Mouse (Mus musculus): ENCODE results near the gene Fcgr4. TPM values are rescaled to one million over a fixed set of nuclear protein-coding genes. Genes with fewer than 3 reads are reported as not detected.

Fcgr4 gene
- polyA plus RNA-seq, 1 experiment from 2014 or later, result 1.7 TPM

DNA sequence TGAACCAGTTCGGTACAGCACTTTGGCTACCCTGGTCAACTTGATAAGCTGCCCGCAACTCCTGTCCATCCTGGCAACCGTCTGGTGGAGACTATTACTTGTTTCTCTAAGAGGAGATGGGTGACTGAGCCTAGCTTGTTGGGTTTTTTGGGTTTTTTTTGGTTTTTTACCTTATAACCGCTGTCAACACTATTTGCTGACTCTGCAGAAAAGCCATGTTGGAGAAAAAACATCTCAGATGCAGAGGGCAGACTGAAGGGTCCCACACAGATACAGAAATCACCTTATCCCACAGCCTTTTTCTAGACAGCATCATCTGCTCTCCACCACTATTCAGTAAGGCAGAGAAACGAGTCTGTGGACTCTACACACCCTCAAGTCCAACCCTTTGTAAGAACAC lies 32.9 kb upstream of the Fcgr4 start:
- Histone ChIP-seq H3K4me2 (no peak overlapping the region), H3K4me3 (replicated peaks) (no peak overlapping the region), H3K27me3 (replicated peaks) (no peaks in the 10 kb centered on the region), H3K9ac (no peak overlapping the region), H3K9me3 (no peaks in the 10 kb centered on the region), H3K4me1 (no peaks in the 10 kb centered on the region), H3K27ac (no peak overlapping the region), H3K36me3 (no peaks in the 10 kb centered on the region)
- no peak for ATAC-seq (ENCODE audit: insufficient read depth, low FRiP score, low read depth)
- 87% methylated on average over 5 of the region's 5 CpGs for WGBS

- Histone ChIP-seq H3K9ac (no peak overlapping the region), H3K27me3 (replicated peaks) (no peaks in the 10 kb centered on the region), H3K4me2 (no peak overlapping the region), H3K27ac (no peak overlapping the region), H3K9me3 (no peaks in the 10 kb centered on the region), H3K4me1 (no peaks in the 10 kb centered on the region), H3K4me3 (replicated peaks) (no peak overlapping the region), H3K36me3 (no peaks in the 10 kb centered on the region)
- WGBS, result 69% methylated on average over 9 of the region's 9 CpGs
- no peak for ATAC-seq (ENCODE audit: insufficient read depth, low FRiP score, low read depth)
Observed at GRCm38 (mm10) chr1:170989656-170990055, 29.1 kb upstream of the Fcgr4 start.

DNA sequence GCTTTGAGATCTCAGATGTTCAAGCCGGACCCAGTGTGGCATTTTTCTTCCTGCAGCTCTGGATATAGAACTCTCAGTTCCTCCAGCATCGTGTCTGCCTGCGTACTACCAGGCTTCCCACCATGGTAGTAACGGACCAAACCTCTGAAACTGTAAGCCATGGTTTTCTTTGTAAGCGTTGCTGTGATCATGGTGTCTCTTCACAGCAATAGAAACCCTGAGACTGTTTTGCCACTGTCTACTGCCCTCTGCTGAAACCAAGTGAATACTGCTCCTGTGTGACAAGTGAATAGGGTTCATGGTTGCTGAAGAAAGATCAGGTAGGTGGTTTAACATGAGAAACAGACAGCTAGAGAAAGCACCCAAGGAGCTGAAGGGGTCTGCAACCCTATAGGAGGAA lies 26.2 kb upstream of the Fcgr4 start:
- Histone ChIP-seq H3K4me1 (no peaks in the 10 kb centered on the region), H3K27me3 (replicated peaks) (no peaks in the 10 kb centered on the region), H3K9me3 (no peaks in the 10 kb centered on the region), H3K9ac (no peak overlapping the region), H3K4me2 (no peak overlapping the region), H3K27ac (no peak overlapping the region), H3K36me3 (no peaks in the 10 kb centered on the region), H3K4me3 (replicated peaks) (no peak overlapping the region)
- ATAC-seq (ENCODE audit: insufficient read depth, low FRiP score, low read depth), result no peak
- WGBS, result 62% methylated on average over 5 of the region's 5 CpGs

- H3K4me1 ChIP-seq, result no peaks in the 10 kb centered on the region
- H3K27me3 ChIP-seq (replicated peaks), result no peaks in the 10 kb centered on the region
- H3K9ac ChIP-seq, result no peak overlapping the region
- no peak overlapping the region for H3K4me2 ChIP-seq
- no peaks in the 10 kb centered on the region for H3K9me3 ChIP-seq
- H3K4me3 ChIP-seq (replicated peaks), result no peak overlapping the region
- H3K36me3 ChIP-seq, result no peaks in the 10 kb centered on the region
- H3K27ac ChIP-seq, result no peak overlapping the region
- ATAC-seq (ENCODE audit: insufficient read depth, low FRiP score, low read depth), result no peak
- WGBS, result 81% methylated on average over 3 of the region's 3 CpGs
Observed at GRCm38 (mm10) chr1:170996034-170996433, 22.7 kb upstream of the Fcgr4 start.

- 41% methylated on average over 3 of the region's 3 CpGs for WGBS
- no peak overlapping the region for H3K9ac ChIP-seq
- no peak overlapping the region for H3K4me3 ChIP-seq (replicated peaks)
- H3K4me2 ChIP-seq, result no peak overlapping the region
- no peak for ATAC-seq (ENCODE audit: insufficient read depth, low FRiP score, low read depth)
- H3K36me3 ChIP-seq, result no peaks in the 10 kb centered on the region
- H3K27me3 ChIP-seq (replicated peaks), result no peaks in the 10 kb centered on the region
- no peaks in the 10 kb centered on the region for H3K9me3 ChIP-seq
- no peaks in the 10 kb centered on the region for H3K4me1 ChIP-seq
- no peak overlapping the region for H3K27ac ChIP-seq
Observed at GRCm38 (mm10) chr1:170996753-170997152, 22.0 kb upstream of the Fcgr4 start.

DNA sequence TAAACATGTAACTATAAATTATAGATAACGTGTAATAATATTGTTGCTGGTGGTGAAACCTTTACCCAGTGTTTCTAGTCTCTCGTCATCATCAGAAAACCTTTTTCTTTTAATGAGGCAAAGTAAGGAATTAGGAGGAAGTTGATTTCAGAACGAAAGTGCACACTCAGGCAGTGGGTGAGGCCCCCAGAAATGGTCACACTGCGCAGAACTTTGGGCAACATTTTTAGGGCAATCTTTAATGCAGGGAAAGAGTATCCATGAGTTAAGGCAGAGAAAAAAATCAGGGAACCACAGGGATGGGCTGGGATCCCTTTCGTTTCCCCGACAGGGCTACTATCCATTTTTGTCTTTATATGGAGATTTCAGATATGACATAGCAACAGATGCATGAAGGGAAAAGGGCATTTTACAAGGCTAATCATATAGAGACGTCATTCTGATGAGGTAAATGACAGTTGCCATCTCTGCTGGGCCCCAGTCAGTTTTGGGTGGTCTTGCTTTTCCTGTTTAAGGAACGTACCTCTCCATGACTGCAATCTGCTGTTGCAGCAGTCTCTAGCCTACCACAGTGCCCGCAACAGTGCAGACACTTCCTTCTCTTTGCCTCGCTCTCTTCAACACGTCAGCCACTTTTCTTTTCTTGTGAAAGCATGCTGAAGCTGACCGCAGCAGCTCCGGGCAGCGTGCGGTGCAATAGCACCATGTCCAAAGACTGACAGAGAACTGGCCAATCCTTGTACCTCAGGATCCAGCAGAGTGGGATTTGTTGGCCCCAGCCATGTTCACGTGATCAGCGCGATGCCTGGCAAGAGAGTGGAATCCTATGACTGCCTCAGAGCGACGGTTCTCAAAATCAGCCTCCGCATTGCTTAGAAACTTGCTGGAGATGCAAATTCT lies 20.7 kb upstream of the Fcgr4 start:
- Histone ChIP-seq H3K27me3 (replicated peaks) (no peaks in the 10 kb centered on the region), H3K36me3 (no peaks in the 10 kb centered on the region), H3K4me2 (peak overlapping the region; percentile 26; the same call in 1 of the 2 replicates), H3K9ac (no peak overlapping the region), H3K4me3 (replicated peaks) (0 out of 2 replicates have a peak overlapping the region, but pooled peaks have one; percentile 2), H3K4me1 (no peaks in the 10 kb centered on the region), H3K27ac (no peak overlapping the region), H3K9me3 (no peaks in the 10 kb centered on the region)
- ATAC-seq (ENCODE audit: insufficient read depth, low FRiP score, low read depth), result no peak
- 52% methylated on average over 21 of the region's 21 CpGs for WGBS

DNA sequence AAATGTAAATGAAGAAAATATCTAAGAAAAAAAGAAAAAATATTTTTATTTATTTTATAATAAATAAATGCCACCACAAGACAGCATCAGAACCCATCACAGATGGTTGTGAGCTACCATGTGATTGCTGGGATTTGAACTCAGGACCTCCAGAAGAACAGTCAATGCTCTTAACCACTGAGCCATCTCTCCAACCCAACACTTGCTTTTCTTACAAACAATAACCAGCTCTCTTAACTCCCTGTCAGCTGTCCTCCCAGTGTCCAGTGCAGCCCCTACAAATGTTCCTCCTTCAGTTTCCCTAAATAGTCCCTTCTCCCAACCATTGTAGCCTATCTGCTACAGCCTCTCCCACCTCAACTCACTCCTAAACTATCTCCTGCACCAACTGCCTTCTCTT lies 18.9 kb upstream of the Fcgr4 start:
- Histone ChIP-seq H3K4me1 (no peaks in the 10 kb centered on the region), H3K9ac (no peak overlapping the region), H3K27me3 (replicated peaks) (no peaks in the 10 kb centered on the region), H3K9me3 (no peaks in the 10 kb centered on the region), H3K36me3 (no peaks in the 10 kb centered on the region), H3K4me3 (replicated peaks) (no peak overlapping the region), H3K27ac (no peak overlapping the region), H3K4me2 (no peak overlapping the region)
- no peak for ATAC-seq (ENCODE audit: insufficient read depth, low FRiP score, low read depth)

- no peaks in the 10 kb centered on the region for H3K36me3 ChIP-seq
- no peaks in the 10 kb centered on the region for H3K4me1 ChIP-seq
- H3K27ac ChIP-seq, result no peak overlapping the region
- H3K9ac ChIP-seq, result no peak overlapping the region
- H3K9me3 ChIP-seq, result no peaks in the 10 kb centered on the region
- no peak overlapping the region for H3K4me3 ChIP-seq (replicated peaks)
- 57% methylated on average over 6 of the region's 6 CpGs for WGBS
- no peaks in the 10 kb centered on the region for H3K27me3 ChIP-seq (replicated peaks)
- ATAC-seq (ENCODE audit: insufficient read depth, low FRiP score, low read depth), result no peak
- no peak overlapping the region for H3K4me2 ChIP-seq
Observed at GRCm38 (mm10) chr1:171005081-171005480, 13.6 kb upstream of the Fcgr4 start.

- no peak overlapping the region for H3K27ac ChIP-seq
- no peaks in the 10 kb centered on the region for H3K9me3 ChIP-seq
- ATAC-seq (ENCODE audit: insufficient read depth, low FRiP score, low read depth), result no peak
- no peak overlapping the region for H3K9ac ChIP-seq
- H3K4me2 ChIP-seq, result no peak overlapping the region
- no peak overlapping the region for H3K4me3 ChIP-seq (replicated peaks)
- no peaks in the 10 kb centered on the region for H3K36me3 ChIP-seq
- H3K27me3 ChIP-seq (replicated peaks), result no peaks in the 10 kb centered on the region
- no peaks in the 10 kb centered on the region for H3K4me1 ChIP-seq
Observed at GRCm38 (mm10) chr1:171005586-171005985, 13.1 kb upstream of the Fcgr4 start.

DNA sequence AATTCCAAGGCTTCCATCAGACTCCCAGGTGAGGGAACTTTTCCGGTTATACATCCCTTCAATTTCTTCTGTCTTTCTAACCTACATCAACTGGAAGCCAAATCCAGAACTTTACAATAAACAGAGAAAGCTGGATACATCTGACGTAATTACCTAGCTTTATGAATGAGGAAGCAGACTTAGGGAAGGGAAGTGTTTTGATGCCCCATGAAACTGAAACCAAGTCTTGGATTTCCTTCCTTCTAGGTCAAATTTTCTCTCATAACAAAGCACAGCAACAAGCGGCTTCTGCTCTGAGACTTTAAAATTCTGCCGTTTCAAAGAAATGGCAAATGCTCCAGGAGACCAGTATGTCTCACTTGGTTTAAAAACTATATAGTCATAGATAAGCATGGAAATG lies 12.4 kb upstream of the Fcgr4 start:
- H3K36me3 ChIP-seq, result no peaks in the 10 kb centered on the region
- H3K9ac ChIP-seq, result no peak overlapping the region
- H3K4me3 ChIP-seq (replicated peaks), result no peak overlapping the region
- 82% methylated on average over 4 of the region's 4 CpGs for WGBS
- H3K27me3 ChIP-seq (replicated peaks), result no peaks in the 10 kb centered on the region
- no peaks in the 10 kb centered on the region for H3K4me1 ChIP-seq
- no peak overlapping the region for H3K27ac ChIP-seq
- no peak overlapping the region for H3K4me2 ChIP-seq
- no peaks in the 10 kb centered on the region for H3K9me3 ChIP-seq
- ATAC-seq (ENCODE audit: insufficient read depth, low FRiP score, low read depth), result no peak

GRCm38 (mm10) chr1:171006905-171007304 lies 11.8 kb upstream of the Fcgr4 start:
- H3K9me3 ChIP-seq, result no peaks in the 10 kb centered on the region
- H3K27me3 ChIP-seq (replicated peaks), result no peaks in the 10 kb centered on the region
- no peak overlapping the region for H3K4me3 ChIP-seq (replicated peaks)
- H3K27ac ChIP-seq, result no peak overlapping the region
- ATAC-seq (ENCODE audit: insufficient read depth, low FRiP score, low read depth), result no peak
- no peak overlapping the region for H3K9ac ChIP-seq
- no peaks in the 10 kb centered on the region for H3K36me3 ChIP-seq
- no peak overlapping the region for H3K4me2 ChIP-seq
- 82% methylated on average over 2 of the region's 2 CpGs for WGBS
- H3K4me1 ChIP-seq, result no peaks in the 10 kb centered on the region

- Histone ChIP-seq H3K27me3 (replicated peaks) (no peaks in the 10 kb centered on the region), H3K4me1 (no peaks in the 10 kb centered on the region), H3K4me3 (replicated peaks) (no peak overlapping the region), H3K9me3 (no peaks in the 10 kb centered on the region), H3K27ac (no peak overlapping the region), H3K9ac (no peak overlapping the region), H3K36me3 (no peaks in the 10 kb centered on the region), H3K4me2 (no peak overlapping the region)
- no peak for ATAC-seq (ENCODE audit: insufficient read depth, low FRiP score, low read depth)
- WGBS, result 75% methylated on average over 4 of the region's 4 CpGs
Observed at GRCm38 (mm10) chr1:171011733-171012132, 7.0 kb upstream of the Fcgr4 start.
